Mouse (Mus musculus) CD4-positive, CD25-positive, alpha-beta regulatory T cell, adult 9 weeks (primary cell): ENCODE results near the gene Gys2. TPM values are rescaled to one million over a fixed set of nuclear protein-coding genes. Genes with fewer than 3 reads are reported as not detected.

ENCODE experiments used
- polyA plus RNA-seq: library from polyadenylated mRNA; unstranded; fragments of 100-300 nt; shearing (Covaris generic); gene quantifications from one replicate; pipeline ENCODE4 v1.2.1, GENCODE M21; 2017

Gys2 gene
- not detected for polyA plus RNA-seq

GRCm38 (mm10) chr6:142472801-142473203 is at the start of gene Gys2:
Gys2 (minus strand) TSS chr6:142473109.

GRCm38 (mm10) chr6:142507785-142508162 is 34.9 kb upstream of the Gys2 start, which contains the start of gene Ldhb:
Ldhb (minus strand) TSS chr6:142507957.

DNA sequence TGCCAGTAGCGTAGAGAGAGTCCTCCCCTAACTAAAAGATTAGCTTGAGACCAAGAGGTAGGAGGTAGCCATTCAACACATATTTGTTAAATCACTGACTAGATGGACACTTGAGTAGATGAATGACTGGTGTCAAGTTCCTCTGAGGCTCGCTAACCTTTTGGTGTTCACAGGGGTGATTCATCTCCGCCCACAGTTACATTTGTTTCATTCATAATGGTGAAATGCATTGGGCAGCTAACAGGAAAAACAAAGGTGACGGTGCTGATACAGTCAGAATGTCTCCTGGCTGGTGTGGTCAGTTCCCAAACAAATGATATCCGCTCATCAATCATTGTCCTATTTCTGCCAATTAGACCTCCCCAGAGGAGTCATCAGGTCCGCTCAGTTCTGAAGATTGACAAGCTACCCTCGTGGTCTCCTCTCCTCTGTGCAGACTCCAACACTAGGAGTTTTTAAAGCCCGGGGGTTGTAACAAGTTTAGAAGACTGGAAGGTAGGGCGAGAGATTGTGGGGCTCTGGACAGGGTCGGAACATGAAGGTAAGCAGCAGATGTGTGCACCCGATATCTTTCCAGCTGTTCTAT is 59.9 kb downstream of the Gys2 start, which contains the start of gene Spx:
Gene Spx (plus strand): TSS at position 536 of the 586 bp plus-strand sequence.

GRCm38 (mm10) chr6:142387011-142387754 is 85.7 kb downstream of the Gys2 start, which contains the start of the genes Recql and Golt1b:
Recql (minus strand) TSS chr6:142387087.
Golt1b (plus strand) TSS chr6:142387221.

Other genes with a start within 250 kb of the Gys2 start
- not detected for gene Iapp, start 174.7 kb downstream of the Gys2 start, polyA plus RNA-seq
- gene Slco1a5, start 150.1 kb downstream of the Gys2 start, polyA plus RNA-seq: not detected
- 27.8 TPM for gene Pyroxd1, start 127.5 kb downstream of the Gys2 start, polyA plus RNA-seq
- 49.7 TPM for gene Recql, start 86.0 kb downstream of the Gys2 start, polyA plus RNA-seq
- gene Golt1b, start 85.9 kb downstream of the Gys2 start, polyA plus RNA-seq: 24.9 TPM
- gene Spx, start 59.7 kb downstream of the Gys2 start, polyA plus RNA-seq: 0.74 TPM
- gene Ldhb, start 34.8 kb upstream of the Gys2 start, polyA plus RNA-seq: 158 TPM
- 0.12 TPM for gene Kcnj8, start 98.5 kb upstream of the Gys2 start, polyA plus RNA-seq
- not detected for gene Abcc9, start 229.2 kb upstream of the Gys2 start, polyA plus RNA-seq